Mouse (Mus musculus) gastrocnemius, adult 8-10 months (tissue): ENCODE data around the gene Hand1. TPM values are rescaled to one million over a fixed set of nuclear protein-coding genes. Genes with fewer than 3 reads are reported as not detected.
"Not testable (repeated sequence)": the region's sequence is repeated elsewhere in the genome, so short reads cannot be mapped to it uniquely, and the experiment has no call there.

ENCODE experiments used
- DNase-seq, 2 experiments: peaks; one replicate each; pipeline ENCODE4 v3.0.0; 2022; ENCODE audit warnings: low spot score in 2 of 2
- total RNA-seq, 4 experiments: library from RNA; stranded (reverse); gene quantifications; 2 replicates each; pipeline ENCODE4 v1.2.4; 2022

Gene Hand1
- not detected for total RNA-seq

DNA sequence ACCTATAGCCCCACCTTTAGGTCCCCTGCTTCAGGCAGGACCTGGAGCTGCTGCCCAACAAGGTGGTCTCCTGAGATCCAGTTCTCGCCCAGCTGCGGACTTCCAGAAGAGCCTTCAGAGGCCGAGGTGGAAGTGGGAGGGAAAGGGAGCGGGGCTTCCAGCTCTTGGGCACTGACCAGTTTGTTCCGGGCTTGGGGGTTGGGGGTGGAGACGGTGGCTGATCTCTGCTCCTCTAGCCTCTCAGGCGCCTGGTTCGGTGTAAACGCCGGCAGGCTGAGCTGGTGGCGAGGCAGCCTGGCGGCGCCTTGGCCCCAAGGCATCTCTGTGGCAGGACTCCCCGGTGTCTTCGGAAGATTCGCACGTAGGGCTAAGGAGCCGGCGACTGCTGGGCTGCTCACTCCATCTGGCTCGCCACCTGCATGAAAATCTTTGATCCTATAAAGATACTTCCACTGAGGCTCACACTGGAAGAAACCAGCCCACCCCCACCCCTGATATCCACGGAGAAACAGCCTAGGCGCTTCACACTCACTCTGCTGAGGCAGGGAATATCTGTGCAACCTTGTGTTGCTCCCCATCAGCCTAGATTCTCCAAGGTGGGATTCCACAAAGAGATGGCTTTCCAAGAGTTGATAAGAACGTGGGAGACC, at the start of gene Hand1:
Gene Hand1 (minus strand): TSS at position 267 of the 650 bp plus-strand sequence.
- no peak for DNase-seq

DNA sequence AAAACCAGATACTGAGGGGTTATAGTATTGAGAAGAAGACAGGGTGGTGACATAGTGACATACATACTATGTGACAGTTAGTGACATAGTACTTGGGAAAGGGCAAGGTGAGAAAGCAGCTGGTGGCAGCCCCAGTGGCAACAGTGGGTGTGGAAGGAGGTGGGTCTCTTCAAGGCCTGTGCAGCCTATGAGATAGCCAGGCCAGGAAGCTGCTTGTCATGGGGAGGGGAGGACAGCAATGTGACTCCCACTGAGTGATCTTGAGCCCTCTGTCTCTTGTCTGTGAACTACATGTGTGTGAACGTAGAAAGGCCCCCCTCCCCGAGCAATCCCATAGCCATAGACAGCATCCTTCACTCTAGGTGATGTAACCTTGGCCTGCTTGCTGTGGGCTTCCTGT, 43.5 kb upstream of the Hand1 start:
- DNase-seq, result no peak

DNA sequence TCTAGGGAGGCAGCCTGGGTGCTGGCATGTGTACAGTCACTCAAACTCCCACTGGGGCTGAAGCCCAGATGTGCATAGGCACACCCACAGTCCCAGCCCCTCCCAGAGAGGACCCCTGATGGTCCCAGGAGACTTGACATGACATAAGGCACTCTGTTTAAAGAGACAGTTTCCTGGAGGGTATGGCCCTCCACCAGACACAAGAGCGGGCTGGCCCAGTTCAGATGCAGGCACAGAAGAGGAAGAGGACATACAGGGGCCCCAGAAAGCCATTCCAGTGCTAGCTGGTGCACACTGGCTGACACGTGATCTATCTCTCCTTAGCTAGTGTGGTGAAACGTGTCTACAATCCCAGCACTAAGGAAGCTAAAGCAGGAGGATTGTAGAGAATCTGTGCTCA, 40.4 kb upstream of the Hand1 start:
- DNase-seq, result no peak

DNA sequence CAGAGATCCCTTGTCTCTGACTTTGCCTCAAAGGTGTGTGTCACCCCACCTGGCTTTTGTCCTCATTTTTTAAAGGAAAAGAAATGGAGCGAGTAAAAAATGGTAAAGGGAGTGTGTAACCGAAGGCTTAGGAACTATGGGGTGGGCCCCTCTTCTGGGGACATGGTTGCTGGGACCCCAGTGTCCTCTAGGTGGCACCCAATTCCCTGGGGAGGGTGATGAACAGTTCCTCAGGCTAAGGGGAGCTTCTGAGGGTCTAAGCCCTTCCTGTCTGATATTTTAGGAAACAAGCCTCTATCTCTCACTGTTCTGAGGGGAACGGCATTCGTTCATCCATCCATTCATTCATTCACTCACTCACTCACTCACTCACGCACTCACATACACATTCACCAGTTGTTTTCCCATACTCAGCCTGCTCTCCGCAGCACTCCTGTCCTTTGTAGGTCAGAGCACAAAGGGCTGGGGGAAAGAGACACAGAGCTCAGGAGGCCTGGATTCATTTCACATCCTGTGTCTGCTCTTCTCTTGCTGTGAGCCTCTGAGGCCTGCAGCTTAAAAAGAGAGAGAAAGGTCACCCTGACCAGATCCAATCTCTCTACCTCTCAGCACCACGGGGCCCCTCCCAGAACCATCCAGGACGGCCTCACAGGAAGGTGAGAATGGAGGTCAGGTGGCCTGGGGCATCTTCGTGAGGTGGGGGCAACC, 36.3 kb upstream of the Hand1 start:
- no peak for DNase-seq

DNA sequence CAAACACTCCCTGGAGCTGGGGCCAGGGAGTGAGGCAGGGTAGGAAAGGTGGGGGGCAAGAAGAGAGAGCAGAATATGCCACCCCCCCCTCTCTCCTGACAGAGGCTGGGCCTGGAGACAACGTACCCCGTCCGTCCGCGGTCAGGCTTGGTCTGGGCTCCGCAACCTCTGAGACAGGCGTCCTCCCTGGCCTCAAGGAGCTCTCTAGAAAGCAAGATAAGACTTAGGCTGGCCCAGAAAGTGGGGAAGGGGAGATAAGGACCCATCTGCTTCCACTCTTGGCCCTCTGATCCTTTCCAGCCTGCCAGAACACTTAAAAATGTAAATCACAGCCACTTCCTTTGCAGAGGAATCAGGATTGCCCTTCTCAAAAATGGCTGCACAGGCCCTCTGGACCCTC, 33.8 kb upstream of the Hand1 start:
- DNase-seq, result no peak

DNA sequence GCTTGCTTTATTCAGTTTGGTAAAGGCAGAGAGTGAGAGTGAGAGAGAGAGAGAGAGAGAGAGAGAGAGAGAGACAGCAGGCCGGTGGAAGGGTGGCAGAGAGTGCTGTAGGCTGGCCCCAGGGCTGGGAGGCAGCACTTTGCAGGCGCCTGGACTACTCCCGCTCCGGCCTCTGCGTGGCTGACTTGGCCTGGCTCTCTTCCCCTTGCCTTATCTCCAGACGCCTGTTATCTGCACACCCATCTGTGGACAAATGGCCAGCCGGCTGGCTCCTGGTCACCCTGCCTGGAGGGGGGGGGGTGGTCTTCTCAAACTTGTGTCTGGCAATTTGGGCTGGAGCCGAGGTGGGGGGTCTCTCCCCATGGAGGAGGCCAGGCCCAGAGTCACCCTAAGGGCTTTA, 32.0 kb upstream of the Hand1 start:
- DNase-seq, result no peak

DNA sequence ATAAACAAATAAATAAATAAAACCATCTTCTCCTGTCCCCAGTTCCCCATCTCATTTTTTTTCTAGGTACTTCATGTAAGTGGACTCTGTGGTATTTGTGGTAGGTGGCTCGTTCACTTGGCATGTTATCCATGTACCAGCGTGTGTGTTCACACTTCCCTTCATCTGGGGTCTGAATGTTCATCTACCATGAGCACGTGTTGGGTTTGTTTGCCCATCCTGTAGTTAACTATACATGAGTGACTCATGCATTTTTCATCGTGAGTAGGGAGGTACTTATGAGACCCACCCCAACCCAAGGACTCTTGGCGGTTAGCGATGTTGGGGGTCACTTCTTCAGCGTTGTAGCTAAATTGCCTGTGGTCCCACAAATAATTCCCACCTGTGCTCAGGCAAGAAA, 29.5 kb upstream of the Hand1 start:
- no peak for DNase-seq

DNA sequence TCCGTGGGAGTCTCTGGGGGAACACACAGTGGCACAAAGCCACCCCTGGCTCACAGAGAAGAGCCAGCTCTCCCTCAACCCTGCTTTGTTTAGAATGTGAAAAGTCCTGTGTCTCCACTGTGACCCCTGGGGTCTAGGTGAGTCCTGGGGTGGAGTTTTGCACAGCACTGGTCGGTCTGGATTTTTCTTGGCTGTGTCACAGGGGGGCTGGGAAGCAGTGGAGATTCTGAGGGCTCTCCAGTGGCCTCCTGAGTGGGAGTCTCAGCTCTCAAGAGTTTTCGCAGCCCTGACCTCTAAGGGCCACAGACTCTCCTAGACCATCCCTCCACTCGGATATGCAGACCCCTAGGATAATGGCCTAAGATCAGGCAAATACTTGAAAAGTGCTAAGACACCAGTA, 25.1 kb upstream of the Hand1 start:
- DNase-seq, result no peak

DNA sequence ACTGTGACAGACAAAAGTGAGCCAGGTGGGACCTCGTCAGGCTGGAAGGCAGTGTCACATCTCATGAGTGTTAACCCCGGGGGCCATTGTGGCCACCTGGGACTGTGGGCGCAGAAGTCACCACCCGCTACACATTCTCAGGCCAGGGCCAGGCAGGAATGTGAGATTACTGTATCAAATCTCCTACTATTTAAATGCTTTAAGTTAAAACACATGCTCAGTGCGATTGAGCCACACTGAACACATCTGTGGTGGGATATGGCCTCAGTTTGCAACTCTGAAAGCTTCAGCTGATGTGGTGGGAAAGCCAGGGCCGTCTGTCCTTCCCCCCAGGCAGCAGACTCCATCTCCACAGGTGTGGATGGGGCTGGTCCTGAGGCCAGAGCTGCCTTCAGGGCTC, 21.0 kb upstream of the Hand1 start:
- no peak for DNase-seq

DNA sequence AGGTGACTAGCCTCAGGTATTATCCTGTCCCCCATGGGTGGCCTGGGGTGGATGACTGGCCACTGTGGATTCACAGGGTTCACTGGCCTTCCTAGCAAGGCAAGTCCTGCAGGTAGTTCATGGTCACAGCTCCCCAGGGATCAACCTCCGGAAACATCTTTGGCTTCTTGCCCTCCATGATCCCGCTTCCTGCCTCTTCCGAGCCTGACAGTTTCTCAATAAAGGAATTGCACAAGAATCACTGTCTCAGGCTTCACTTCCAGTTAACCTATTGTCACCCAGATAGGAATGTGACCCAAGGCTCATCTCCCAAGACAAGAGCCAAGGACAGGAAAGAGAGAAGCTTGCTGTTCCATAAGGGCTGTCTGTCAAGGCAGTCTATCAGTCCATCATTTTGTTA, 18.3 kb upstream of the Hand1 start:
- no peak for DNase-seq

DNA sequence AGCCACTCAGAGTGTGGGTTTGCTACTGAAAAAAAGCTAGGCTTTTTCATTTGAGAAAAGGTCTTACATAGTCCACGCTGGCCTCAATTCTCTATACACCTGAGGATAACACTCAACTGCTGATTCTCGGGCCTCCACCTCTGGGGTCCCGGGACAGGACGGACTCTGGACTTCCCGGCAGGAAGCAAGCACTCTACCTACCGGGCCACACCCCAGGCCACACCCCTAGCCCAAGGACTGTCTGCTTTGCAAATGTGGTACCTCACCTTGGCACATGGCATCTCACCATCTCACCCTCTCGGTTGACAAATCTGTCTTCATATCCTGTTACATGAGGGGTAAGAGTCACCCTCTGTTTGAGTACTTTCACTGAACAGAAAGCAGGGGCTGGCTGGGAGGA, 17.7 kb upstream of the Hand1 start:
- DNase-seq, result no peak

DNA sequence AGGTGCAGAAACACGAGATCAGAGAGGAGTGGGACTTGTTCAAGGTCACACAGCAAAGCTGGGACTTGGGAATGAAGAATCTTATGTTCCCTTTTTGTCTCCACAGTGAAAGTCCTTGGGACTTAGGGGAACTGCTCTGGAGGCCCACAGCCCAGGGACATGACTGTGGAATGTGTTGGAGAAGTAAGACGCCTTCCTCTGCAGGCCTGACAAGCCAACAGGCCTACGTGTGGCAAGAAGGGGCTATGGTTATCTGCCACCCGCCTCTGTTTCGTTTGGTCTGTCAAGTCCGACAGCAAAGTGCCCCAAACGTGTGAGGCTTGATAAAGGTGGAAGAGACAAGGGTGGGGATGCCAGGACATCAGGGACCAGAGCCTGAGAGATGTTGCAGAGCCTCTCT, 14.8 kb upstream of the Hand1 start:
- DNase-seq, result no peak

DNA sequence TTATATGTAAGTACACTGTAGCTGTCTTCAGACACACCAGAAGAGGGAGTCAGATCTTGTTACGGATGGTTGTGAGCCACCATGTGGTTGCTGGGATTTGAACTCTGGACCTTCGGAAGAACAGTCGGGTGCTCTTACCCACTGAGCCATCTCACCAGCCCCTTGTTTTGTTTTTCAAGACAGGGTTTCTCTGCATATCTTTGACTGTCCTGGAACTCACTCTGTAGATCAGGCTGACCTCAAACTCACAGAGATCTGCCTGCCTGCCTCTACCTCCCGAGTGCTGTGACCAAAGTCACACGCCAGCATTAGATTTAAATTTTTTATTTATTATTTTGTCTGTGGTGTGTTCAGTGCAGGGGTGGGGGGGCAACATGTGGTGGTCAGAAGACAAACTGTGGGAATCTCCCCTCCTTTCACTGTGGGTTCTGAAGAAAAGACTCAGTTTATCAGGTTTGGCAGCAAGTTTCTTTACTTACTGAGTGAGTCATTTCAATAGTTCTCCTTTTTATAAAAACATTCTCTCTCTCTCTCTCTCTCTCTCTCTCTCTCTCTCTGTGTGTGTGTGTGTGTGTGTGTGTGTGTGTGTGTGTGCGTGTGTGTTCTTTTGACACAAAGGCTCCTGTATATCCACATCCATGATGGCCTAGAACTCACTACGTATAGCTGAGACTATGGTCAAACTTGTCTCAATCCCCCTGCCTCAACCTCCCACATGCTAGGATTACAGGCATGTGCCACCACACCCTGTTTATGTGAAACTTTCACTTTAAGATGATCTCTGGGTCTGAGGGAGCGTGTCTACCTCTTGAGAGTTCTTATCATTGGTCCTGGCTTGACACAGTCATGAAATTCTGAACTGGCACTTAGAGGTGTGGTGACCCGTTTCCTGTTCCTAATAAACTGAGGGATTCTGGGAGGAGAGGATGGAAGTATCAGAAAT, 14.1 kb upstream of the Hand1 start:
- not testable (repeated sequence) for DNase-seq

DNA sequence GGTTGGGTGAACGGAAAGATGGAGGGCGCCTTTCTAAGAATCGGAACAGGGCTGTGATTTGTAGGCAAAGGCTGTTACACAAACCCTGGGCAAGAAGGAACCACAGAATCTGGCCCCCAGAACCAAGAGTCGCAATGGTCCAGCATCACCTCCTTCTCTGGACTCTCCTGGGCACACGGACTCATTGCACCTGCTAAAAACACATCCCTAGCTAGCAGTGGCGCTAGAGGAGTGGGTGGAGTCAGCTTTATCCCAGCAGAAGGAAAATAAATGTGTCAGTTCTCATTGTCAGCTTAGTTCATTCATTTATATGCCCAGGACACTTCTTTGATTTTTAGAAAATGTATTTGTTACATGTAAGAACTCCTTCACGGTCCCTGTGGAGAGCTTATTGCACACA, 8.8 kb upstream of the Hand1 start:
- no peak for DNase-seq

DNA sequence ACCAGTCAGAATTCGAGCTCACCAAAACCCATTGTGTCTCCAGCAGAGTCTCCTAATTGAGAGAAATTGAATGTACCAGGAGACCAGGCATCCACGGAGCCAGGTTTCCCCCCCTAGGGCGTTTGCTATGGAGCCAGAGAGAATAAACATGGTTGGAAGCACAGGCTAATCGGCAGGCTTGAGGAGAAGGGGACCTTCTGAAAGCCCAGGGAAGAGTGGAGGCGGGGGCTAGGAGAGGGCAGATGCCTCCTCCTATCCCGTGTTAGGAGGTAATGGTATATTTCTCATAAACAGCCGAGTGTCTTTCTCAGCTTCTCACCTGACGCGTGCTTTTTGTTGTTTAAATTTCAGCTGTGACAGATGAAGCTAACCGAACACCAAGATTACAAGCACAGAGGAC, 8.4 kb upstream of the Hand1 start:
- no peak for DNase-seq

DNA sequence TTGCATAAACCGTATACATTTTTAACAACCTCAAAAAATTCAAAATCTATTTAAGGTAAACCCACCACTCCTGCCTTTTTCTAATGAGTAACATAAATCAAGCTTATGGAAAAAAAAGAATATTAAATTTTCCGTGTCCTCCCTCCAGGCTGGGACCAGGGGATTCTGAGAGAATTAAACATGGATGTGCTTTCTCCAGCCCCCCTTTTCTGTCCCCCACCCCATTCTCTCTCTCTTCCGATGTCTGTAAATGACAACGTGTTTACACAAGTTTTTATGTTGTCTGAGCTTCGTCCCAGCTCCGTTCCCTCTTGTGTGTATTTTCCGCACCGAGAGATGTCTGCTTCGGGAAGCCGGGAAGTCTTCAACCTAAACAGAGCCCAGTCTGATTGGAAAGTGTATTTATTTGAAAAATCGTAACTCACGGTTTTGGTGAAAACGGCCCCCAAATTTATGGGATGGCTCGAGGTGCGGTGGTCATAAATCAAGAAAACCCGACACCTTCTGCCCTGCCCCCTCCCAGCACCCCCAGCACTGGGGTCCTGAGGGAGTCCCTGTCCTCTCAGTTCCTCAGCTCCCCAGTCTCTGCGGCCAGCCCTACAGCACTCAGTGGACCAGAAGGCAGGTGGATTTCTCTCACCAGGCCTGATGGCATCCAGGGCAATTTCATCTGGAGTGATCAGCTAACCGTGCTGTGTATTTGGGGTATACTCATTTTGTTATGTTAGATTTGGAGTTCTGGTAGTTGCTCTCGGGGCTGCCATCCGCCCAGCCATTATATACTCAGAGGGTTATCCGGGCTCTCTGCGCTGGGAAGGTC, 5.5 kb upstream of the Hand1 start:
- DNase-seq, result no peak

DNA sequence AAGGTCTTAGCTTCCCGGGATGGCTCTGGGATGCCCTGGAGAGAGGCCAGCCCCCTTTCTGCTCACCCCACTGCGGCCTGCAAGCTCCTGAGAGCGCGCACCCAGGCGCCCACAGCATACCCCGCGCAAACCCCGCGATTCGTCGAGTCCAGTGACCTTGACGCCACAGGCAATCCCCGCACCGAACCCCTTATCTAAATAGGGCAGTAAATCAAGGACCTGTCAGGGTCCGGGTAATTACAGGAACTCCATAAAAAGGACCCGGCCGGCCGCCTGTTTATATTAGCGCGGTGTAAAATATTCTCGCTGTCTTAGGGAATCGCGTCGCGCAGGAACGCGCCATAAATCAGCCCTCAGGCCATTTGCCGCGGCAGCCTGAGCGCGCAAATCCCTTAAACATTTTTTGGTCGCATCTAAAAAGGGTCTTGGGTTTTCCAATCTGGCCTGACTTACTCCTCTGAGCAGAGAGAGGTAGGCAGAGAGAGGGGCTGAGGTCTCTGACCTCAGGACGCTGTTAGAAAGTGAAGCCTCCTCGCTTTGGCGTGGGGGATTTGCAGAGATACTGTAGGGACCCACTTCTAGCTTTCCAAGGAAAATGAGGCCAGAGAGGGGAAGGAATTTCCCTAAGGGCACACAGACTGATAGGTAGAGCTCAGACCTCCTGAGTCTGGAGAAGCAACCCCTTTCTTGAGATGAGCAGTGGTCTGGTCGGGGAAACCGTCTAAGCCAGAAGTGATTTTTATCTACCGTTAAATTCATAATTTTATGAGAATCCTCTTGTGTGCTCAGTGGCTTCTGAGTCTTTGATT, 4.5 kb upstream of the Hand1 start:
- DNase-seq, result no peak

DNA sequence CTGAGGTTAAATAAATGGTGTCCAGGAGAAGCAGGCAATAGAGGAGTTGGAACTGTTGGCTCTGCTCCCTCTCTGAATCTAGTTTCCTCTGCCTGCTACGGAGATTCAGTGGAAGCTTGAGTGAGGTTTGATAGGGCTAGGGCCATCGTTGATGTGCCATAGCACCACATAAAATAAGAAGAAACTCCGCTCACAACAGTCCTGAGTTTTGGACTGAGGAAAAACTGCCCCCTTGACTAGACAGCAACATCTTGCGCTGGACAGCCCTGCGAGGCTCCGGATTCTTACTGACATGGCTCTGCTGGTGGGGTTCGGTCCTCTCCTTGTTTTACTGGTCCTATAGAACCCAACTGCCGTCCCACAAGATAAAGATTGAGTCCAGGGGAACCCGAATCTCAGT, 3.8 kb upstream of the Hand1 start:
- DNase-seq, result no peak

DNA sequence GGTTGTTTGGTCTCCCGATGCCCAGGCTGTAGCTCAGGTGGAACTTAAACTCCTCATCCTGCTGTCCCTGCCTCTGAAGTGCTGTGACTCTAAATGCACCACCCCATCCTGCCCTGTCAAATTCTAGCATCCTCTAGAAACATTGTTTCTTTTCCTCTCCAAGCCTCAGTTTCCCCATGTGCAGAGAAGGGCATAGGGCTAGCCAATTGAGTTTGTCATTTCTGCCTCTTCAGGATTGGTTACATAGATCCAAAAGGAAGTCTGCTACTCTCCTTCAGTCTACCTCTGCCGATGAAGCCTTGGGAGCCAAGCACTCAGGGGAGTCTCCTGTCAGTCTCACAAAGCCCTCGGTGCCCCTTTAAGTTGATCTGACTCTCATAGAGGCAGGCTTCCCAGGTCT, 3.3 kb upstream of the Hand1 start:
- DNase-seq, result no peak

DNA sequence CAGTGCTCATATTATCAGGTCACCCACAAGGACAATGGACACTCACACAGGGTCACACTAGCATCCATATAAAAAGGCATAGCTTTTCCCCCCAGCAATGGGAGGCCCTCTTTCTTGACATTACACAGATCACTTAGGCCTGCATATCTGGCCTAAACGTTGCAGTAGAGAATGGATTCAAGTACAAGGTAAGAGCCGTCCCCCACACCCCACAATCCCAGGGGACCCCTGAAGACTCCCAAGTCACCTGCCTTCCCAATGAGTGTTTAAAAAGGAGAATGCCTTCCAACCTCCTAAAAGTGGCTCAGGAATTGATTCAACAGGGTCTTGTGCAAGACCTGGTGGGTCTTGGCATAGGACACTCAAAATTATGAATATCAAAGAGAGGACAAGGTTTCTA, 2.7 kb upstream of the Hand1 start:
- no peak for DNase-seq

DNA sequence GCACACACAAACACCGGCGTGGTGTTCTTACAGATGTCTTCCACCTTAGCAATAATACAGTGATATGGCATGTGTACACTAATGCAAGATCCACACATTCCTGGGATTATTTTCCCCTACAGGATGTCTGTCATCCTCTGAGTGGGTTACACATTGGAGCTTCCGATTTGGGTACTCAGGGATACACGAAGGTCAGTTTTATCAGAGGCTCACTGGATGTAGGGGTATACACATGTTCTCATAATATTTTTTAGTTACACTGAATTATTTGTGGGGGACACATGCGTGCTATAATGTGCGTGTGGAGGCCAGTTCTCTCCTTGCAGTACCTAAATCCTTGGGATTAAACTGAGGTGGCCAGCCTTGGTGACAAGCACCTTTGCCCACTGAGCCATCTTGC, 1.4 kb upstream of the Hand1 start:
- no peak for DNase-seq
